Mouse (Mus musculus) heart, embryonic 15.5 days (tissue): ENCODE measurements around the gene Chp2. TPM values are rescaled to one million over a fixed set of nuclear protein-coding genes. Genes with fewer than 3 reads are reported as not detected.

ENCODE experiments used
- ATAC-seq: fragments of 200-750 bp; cut with Nextera tagmentation; replicated peaks from 2 replicates; pipeline ENCODE4 v1.8.0; 2017; ENCODE audit warnings: low read depth, moderate TSS enrichment; ENCODE audit not compliant: insufficient number of reproducible peaks, insufficient read depth, low FRiP score
- H3K27ac ChIP-seq: fragments of 300-500 bp; sonication (generic); 2 replicates; pipeline ENCODE4 v1.5.1; 2015; ENCODE audit warnings: mild to moderate bottlenecking, inconsistent platforms
- H3K27me3 ChIP-seq: fragments of 300-500 bp; sonication (generic); 2 replicates; pipeline ENCODE4 v1.6.1; 2015; ENCODE audit warnings: inconsistent platforms
- H3K36me3 ChIP-seq: fragments of 300-500 bp; sonication (generic); 2 replicates; pipeline ENCODE4 v1.6.1; 2015; ENCODE audit warnings: mild to moderate bottlenecking, inconsistent platforms
- H3K4me1 ChIP-seq: fragments of 300-500 bp; sonication (generic); replicated peaks from 2 replicates; pipeline ENCODE4 v1.6.1; 2015; ENCODE audit warnings: inconsistent platforms
- H3K4me2 ChIP-seq: fragments of 300-500 bp; sonication (generic); 2 replicates; pipeline ENCODE4 v1.6.1; 2015; ENCODE audit warnings: inconsistent platforms, mild to moderate bottlenecking, moderate library complexity
- H3K4me3 ChIP-seq: fragments of 300-500 bp; sonication (generic); 2 replicates; pipeline ENCODE4 v1.5.1; 2015; ENCODE audit warnings: mild to moderate bottlenecking, inconsistent platforms
- H3K9ac ChIP-seq: fragments of 300-500 bp; sonication (generic); 2 replicates; pipeline ENCODE4 v1.6.1; 2015; ENCODE audit warnings: mild to moderate bottlenecking, inconsistent platforms
- H3K9me3 ChIP-seq: fragments of 300-500 bp; sonication (generic); replicated peaks from 2 replicates; pipeline ENCODE4 v1.6.1; 2016; ENCODE audit warnings: inconsistent platforms
- WGBS: fragments of 180-500 bp; shearing (Covaris S2); methylation state at CpG from one replicate; pipeline ENCODE4 v1.1.7; 2015; ENCODE audit warnings: mixed read lengths; 5-methylcytosine and 5-hydroxymethylcytosine counted together
- polyA plus RNA-seq: library from polyadenylated mRNA; unstranded; fragments of >200 nt; fragmentation: Nextera tagmentation; extraction: Ambion mirVana; gene quantifications from 2 replicates; pipeline ENCODE4 v1.2.1, GENCODE M21; 2015

The Chp2 gene
- polyA plus RNA-seq, 1 experiment from 2014 or later: 0.49 TPM

- peak; percentile 58; the same call in 1 of the 2 replicates for ATAC-seq
- Histone ChIP-seq H3K9ac (no peak overlapping the region), H3K27me3 (no peaks in the 10 kb centered on the region), H3K4me2 (no peak overlapping the region), H3K27ac (no peak overlapping the region), H3K9me3 (no peaks in the 10 kb centered on the region), H3K36me3 (no peaks in the 10 kb centered on the region), H3K4me1 (no peaks in the 10 kb centered on the region), H3K4me3 (no peak overlapping the region)
- WGBS: 43% methylated on average over 2 of the region's 2 CpGs
These were observed 15.4 kb upstream of the Chp2 start for GRCm38 (mm10) chr7:122203936-122204335.

- WGBS: 69% methylated on average over 2 of the region's 2 CpGs
These were observed 13.2 kb upstream of the Chp2 start for GRCm38 (mm10) chr7:122206121-122206520.

GRCm38 (mm10) chr7:122208276-122209021 is 10.8 kb upstream of the Chp2 start:
- H3K36me3 ChIP-seq: no peaks in the 10 kb centered on the region
- WGBS: 43% methylated on average over 7 of the region's 7 CpGs
- H3K4me3 ChIP-seq: no peak overlapping the region
- H3K9me3 ChIP-seq: no peaks in the 10 kb centered on the region
- H3K4me1 ChIP-seq: no peaks in the 10 kb centered on the region
- no peak for ATAC-seq
- H3K9ac ChIP-seq: no peak overlapping the region
- H3K27ac ChIP-seq: no peak overlapping the region
- no peak overlapping the region for H3K4me2 ChIP-seq
- H3K27me3 ChIP-seq: no peaks in the 10 kb centered on the region

More at GRCm38 (mm10) chr7:122206121-122206520, 13.2 kb upstream of the Chp2 start:
- Histone ChIP-seq H3K36me3 (no peaks in the 10 kb centered on the region), H3K4me2 (no peak overlapping the region), H3K4me3 (no peak overlapping the region), H3K4me1 (no peaks in the 10 kb centered on the region), H3K9me3 (no peaks in the 10 kb centered on the region), H3K9ac (no peak overlapping the region), H3K27ac (no peak overlapping the region), H3K27me3 (no peaks in the 10 kb centered on the region)
- ATAC-seq: no peak

GRCm38 (mm10) chr7:122226020-122226742 is 6.9 kb downstream of the Chp2 start:
- WGBS: 53% methylated on average over 7 of the region's 7 CpGs
- no peak overlapping the region for H3K4me2 ChIP-seq

GRCm38 (mm10) chr7:122226744-122227143 is 7.4 kb downstream of the Chp2 start:
- Histone ChIP-seq H3K9me3 (no peaks in the 10 kb centered on the region), H3K9ac (no peak overlapping the region), H3K27me3 (no peaks in the 10 kb centered on the region), H3K4me2 (no peak overlapping the region), H3K36me3 (no peaks in the 10 kb centered on the region), H3K4me1 (no peaks in the 10 kb centered on the region), H3K27ac (no peak overlapping the region), H3K4me3 (no peak overlapping the region)
- ATAC-seq: no peak
- 77% methylated on average over 4 of the region's 4 CpGs for WGBS

More at GRCm38 (mm10) chr7:122226020-122226742, 6.9 kb downstream of the Chp2 start:
- ATAC-seq: no peak
- Histone ChIP-seq H3K27ac (no peak overlapping the region), H3K9ac (no peak overlapping the region), H3K4me3 (no peak overlapping the region), H3K9me3 (no peaks in the 10 kb centered on the region), H3K27me3 (no peaks in the 10 kb centered on the region), H3K36me3 (no peaks in the 10 kb centered on the region), H3K4me1 (no peaks in the 10 kb centered on the region)

- Histone ChIP-seq H3K4me3 (no peak overlapping the region), H3K27me3 (no peaks in the 10 kb centered on the region), H3K4me2 (no peak overlapping the region), H3K36me3 (no peaks in the 10 kb centered on the region), H3K27ac (no peak overlapping the region), H3K9ac (no peak overlapping the region), H3K9me3 (no peaks in the 10 kb centered on the region), H3K4me1 (no peaks in the 10 kb centered on the region)
- WGBS: 53% methylated on average over 3 of the region's 3 CpGs
- no peak for ATAC-seq
These were observed 10.0 kb downstream of the Chp2 start for GRCm38 (mm10) chr7:122229306-122229705.

GRCm38 (mm10) chr7:122229916-122230315 is 10.6 kb downstream of the Chp2 start:
- 59% methylated on average over 4 of the region's 4 CpGs for WGBS
- no peaks in the 10 kb centered on the region for H3K9me3 ChIP-seq
- H3K4me2 ChIP-seq: no peak overlapping the region
- ATAC-seq: no peak
- H3K4me1 ChIP-seq: no peaks in the 10 kb centered on the region
- no peaks in the 10 kb centered on the region for H3K27me3 ChIP-seq
- H3K27ac ChIP-seq: no peak overlapping the region
- no peaks in the 10 kb centered on the region for H3K36me3 ChIP-seq
- H3K9ac ChIP-seq: no peak overlapping the region
- H3K4me3 ChIP-seq: no peak overlapping the region

- Histone ChIP-seq H3K4me2 (no peak overlapping the region), H3K27ac (no peak overlapping the region), H3K27me3 (no peaks in the 10 kb centered on the region), H3K9me3 (no peaks in the 10 kb centered on the region), H3K4me3 (no peak overlapping the region), H3K4me1 (no peaks in the 10 kb centered on the region), H3K9ac (no peak overlapping the region), H3K36me3 (no peaks in the 10 kb centered on the region)
- WGBS: 76% methylated on average over 4 of the region's 4 CpGs
- ATAC-seq: no peak
These were observed 11.6 kb downstream of the Chp2 start for GRCm38 (mm10) chr7:122230866-122231265.

- Histone ChIP-seq H3K27me3 (no peaks in the 10 kb centered on the region), H3K4me3 (no peak overlapping the region), H3K9me3 (no peaks in the 10 kb centered on the region), H3K36me3 (no peaks in the 10 kb centered on the region), H3K4me1 (no peaks in the 10 kb centered on the region), H3K9ac (no peak overlapping the region), H3K27ac (no peak overlapping the region), H3K4me2 (no peak overlapping the region)
- WGBS: 83% methylated on average over 2 of the region's 2 CpGs
- no peak for ATAC-seq
These were observed 19.6 kb downstream of the Chp2 start for GRCm38 (mm10) chr7:122238939-122239338.

GRCm38 (mm10) chr7:122240413-122241119 is 21.3 kb downstream of the Chp2 start:
- Histone ChIP-seq H3K9me3 (no peaks in the 10 kb centered on the region), H3K27ac (no peak overlapping the region), H3K9ac (no peak overlapping the region), H3K27me3 (no peaks in the 10 kb centered on the region), H3K4me2 (no peak overlapping the region), H3K4me1 (no peaks in the 10 kb centered on the region), H3K36me3 (no peaks in the 10 kb centered on the region), H3K4me3 (no peak overlapping the region)
- WGBS: 67% methylated on average over 6 of the region's 6 CpGs
- ATAC-seq: no peak

- Histone ChIP-seq H3K4me3 (no peak overlapping the region), H3K4me1 (no peaks in the 10 kb centered on the region), H3K4me2 (no peak overlapping the region), H3K9me3 (no peaks in the 10 kb centered on the region), H3K9ac (no peak overlapping the region), H3K27ac (no peak overlapping the region), H3K36me3 (no peaks in the 10 kb centered on the region), H3K27me3 (no peaks in the 10 kb centered on the region)
- ATAC-seq: no peak
- 26% methylated on average over 1 of the region's 1 CpGs for WGBS
These were observed 23.0 kb downstream of the Chp2 start for GRCm38 (mm10) chr7:122242260-122242659.
